Mouse (Mus musculus) midbrain, embryonic 16.5 days (tissue): ENCODE measurements around the gene Mettl7b. TPM values are rescaled to one million over a fixed set of nuclear protein-coding genes. Genes with fewer than 3 reads are reported as not detected.

Source experiments
- ATAC-seq: fragments of 200-750 bp; cut with Nextera tagmentation; 2 replicates; pipeline ENCODE4 v1.8.0; 2017; ENCODE audit warnings: moderate TSS enrichment
- H3K27ac ChIP-seq: fragments of 300-500 bp; sonication (generic); 2 replicates; pipeline ENCODE4 v1.5.1; 2014; ENCODE audit warnings: mild to moderate bottlenecking, low read length, mixed read lengths
- H3K27me3 ChIP-seq: fragments of 300-500 bp; sonication (generic); 2 replicates; pipeline ENCODE4 v1.6.1; 2014; ENCODE audit warnings: low read depth, low read length, mixed read lengths; ENCODE audit not compliant: control insufficient read depth, insufficient read depth
- H3K36me3 ChIP-seq: fragments of 300-500 bp; sonication (generic); 2 replicates; pipeline ENCODE4 v1.6.1; 2014; ENCODE audit warnings: mild to moderate bottlenecking, low read length, moderate library complexity, mixed read lengths; ENCODE audit not compliant: control insufficient read depth, insufficient read depth
- H3K4me1 ChIP-seq: fragments of 300-500 bp; sonication (generic); 2 replicates; pipeline ENCODE4 v1.6.1; 2014; ENCODE audit warnings: mild to moderate bottlenecking, low read length, mixed read lengths; ENCODE audit not compliant: control insufficient read depth, insufficient read depth
- H3K4me2 ChIP-seq: fragments of 300-500 bp; sonication (generic); 2 replicates; pipeline ENCODE4 v1.6.1; 2014; ENCODE audit warnings: mild to moderate bottlenecking, low read length, mixed read lengths
- H3K4me3 ChIP-seq: fragments of 300-500 bp; sonication (generic); 2 replicates; pipeline ENCODE4 v1.5.1; 2014; ENCODE audit warnings: low read depth, mild to moderate bottlenecking, low read length, moderate library complexity, mixed read lengths
- H3K9ac ChIP-seq: fragments of 300-500 bp; sonication (generic); 2 replicates; pipeline ENCODE4 v1.6.1; 2014; ENCODE audit warnings: low read depth, low read length, mixed read lengths
- H3K9me3 ChIP-seq: fragments of 300-500 bp; sonication (generic); replicated peaks from 2 replicates; pipeline ENCODE4 v1.6.1; 2014; ENCODE audit warnings: mild to moderate bottlenecking, low read length, mixed read lengths; ENCODE audit not compliant: control insufficient read depth, poor library complexity, severe bottlenecking
- WGBS: fragments of 180-500 bp; shearing (Covaris S2); extraction: QIAGEN DNeasy Blood & Tissue Kit; methylation state at CpG from one replicate; pipeline ENCODE4 v1.1.7; 2014; 5-methylcytosine and 5-hydroxymethylcytosine counted together
- polyA plus RNA-seq: library from polyadenylated mRNA; unstranded; fragments of >200 nt; fragmentation: Nextera tagmentation; extraction: Ambion mirVana; gene quantifications from 2 replicates; pipeline ENCODE4 v1.2.1, GENCODE M21; 2015

Gene Mettl7b
- polyA plus RNA-seq, 1 experiment from 2014 or later: not detected

DNA sequence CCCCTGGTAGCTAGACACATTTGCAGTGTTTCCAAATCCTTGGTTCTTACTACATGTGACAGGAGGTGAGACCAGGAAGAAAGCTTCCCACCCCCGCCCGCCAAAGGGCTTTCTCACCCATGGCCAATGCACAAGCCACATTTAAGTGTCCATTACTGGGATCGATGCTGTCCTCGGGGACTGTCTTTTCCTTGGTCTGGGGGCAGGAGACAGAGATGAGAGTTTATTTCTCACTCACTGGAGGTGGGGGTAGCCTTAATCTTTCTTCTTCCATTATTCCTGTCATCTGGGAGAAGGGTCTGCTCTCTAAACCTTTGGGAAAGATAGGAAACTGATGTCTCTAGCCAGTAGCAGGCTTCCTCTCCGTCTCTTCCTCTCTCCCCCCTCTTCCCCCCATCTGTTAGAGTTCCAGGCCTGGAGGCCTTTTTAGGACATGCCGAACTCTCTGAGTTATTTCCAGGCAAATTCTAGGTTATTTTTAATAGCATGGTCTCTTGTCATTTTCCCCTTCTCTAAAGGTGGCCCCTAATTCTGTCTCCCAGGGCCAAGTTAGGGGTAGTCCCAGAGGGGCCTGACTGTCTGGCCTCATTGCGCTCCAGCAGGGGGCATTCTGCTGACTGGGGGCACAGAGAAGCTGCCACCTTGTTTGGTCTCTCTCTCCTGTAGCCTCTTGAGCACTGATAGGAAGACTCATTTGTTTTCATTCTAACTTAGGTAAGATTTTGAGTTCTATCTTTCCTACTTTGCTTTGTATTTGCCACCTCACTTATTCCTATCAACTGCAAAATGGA is 25.6 kb downstream of the Mettl7b start:
- Histone ChIP-seq H3K9ac (no peak overlapping the region), H3K27me3 (peaks cover 30% of the 10 kb centered on the region), H3K4me1 (peaks cover 7% of the 10 kb centered on the region; the same call in 1 of the 2 replicates), H3K9me3 (no peaks in the 10 kb centered on the region), H3K27ac (no peak overlapping the region), H3K4me3 (no peak overlapping the region), H3K4me2 (peak overlapping the region; percentile 12; the same call in 1 of the 2 replicates), H3K36me3 (no peaks in the 10 kb centered on the region)
- WGBS: 60% methylated on average over 7 of the region's 7 CpGs
- ATAC-seq: no peak

- Histone ChIP-seq H3K9me3 (no peaks in the 10 kb centered on the region), H3K4me1 (peaks cover 7% of the 10 kb centered on the region; the same call in 1 of the 2 replicates), H3K4me2 (peak overlapping the region; percentile 87), H3K27me3 (peaks cover 30% of the 10 kb centered on the region), H3K36me3 (no peaks in the 10 kb centered on the region), H3K27ac (no peak overlapping the region), H3K4me3 (peak overlapping the region; percentile 49), H3K9ac (peak overlapping the region; percentile 67)
- peak; percentile 36 for ATAC-seq
- 2% methylated on average over 21 of the region's 21 CpGs for WGBS
Observed at GRCm38 (mm10) chr10:128933976-128934721, 26.6 kb downstream of the Mettl7b start.

- H3K27me3 ChIP-seq: peaks cover 31% of the 10 kb centered on the region
- H3K4me1 ChIP-seq: peaks cover 7% of the 10 kb centered on the region; the same call in 1 of the 2 replicates
Observed at GRCm38 (mm10) chr10:128933574-128933973, 27.2 kb downstream of the Mettl7b start, which contains the start of gene Itga7. Gene Itga7 (plus strand): TSS chr10:128933818.

DNA sequence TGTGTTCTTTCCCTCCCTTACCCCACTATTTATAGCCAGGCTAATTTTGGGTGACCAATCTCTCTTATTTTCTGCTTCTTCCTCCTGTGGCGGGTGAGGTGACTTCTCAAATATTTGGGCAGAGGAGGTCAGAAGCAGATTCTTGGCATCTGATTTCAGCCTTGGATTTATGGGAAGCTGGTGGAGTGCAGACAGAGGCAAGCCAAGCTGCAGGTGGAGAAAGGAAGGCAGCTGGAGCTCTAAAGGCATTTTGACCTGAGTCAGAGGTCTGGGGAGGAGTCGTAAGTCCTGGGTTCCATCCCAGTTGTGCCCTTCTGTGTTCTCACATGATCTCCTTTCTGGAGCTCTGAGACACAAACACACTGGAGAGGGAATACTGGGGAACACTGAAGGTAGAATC is 29.3 kb downstream of the Mettl7b start:
- no peaks in the 10 kb centered on the region for H3K9me3 ChIP-seq
- no peak for ATAC-seq
- H3K4me3 ChIP-seq: no peak overlapping the region
- H3K9ac ChIP-seq: no peak overlapping the region
- 74% methylated on average over 2 of the region's 2 CpGs for WGBS
- peaks cover 34% of the 10 kb centered on the region for H3K27me3 ChIP-seq
- H3K4me2 ChIP-seq: no peak overlapping the region
- no peak overlapping the region for H3K27ac ChIP-seq
- peaks cover 7% of the 10 kb centered on the region; the same call in 1 of the 2 replicates for H3K4me1 ChIP-seq
- H3K36me3 ChIP-seq: no peaks in the 10 kb centered on the region

More at GRCm38 (mm10) chr10:128933574-128933973, 27.2 kb downstream of the Mettl7b start, which contains the start of gene Itga7:
- no peaks in the 10 kb centered on the region for H3K36me3 ChIP-seq
- peak; percentile 72 for ATAC-seq
- peak within 1 kb of the TSS; percentile 87 for H3K4me2 ChIP-seq
- H3K9ac ChIP-seq: peak within 1 kb of the TSS; percentile 67
- H3K9me3 ChIP-seq: no peaks in the 10 kb centered on the region
- H3K27ac ChIP-seq: no peak within 1 kb of the TSS
- H3K4me3 ChIP-seq: peak within 1 kb of the TSS; percentile 49
- 1% methylated on average over 26 of the region's 26 CpGs for WGBS

DNA sequence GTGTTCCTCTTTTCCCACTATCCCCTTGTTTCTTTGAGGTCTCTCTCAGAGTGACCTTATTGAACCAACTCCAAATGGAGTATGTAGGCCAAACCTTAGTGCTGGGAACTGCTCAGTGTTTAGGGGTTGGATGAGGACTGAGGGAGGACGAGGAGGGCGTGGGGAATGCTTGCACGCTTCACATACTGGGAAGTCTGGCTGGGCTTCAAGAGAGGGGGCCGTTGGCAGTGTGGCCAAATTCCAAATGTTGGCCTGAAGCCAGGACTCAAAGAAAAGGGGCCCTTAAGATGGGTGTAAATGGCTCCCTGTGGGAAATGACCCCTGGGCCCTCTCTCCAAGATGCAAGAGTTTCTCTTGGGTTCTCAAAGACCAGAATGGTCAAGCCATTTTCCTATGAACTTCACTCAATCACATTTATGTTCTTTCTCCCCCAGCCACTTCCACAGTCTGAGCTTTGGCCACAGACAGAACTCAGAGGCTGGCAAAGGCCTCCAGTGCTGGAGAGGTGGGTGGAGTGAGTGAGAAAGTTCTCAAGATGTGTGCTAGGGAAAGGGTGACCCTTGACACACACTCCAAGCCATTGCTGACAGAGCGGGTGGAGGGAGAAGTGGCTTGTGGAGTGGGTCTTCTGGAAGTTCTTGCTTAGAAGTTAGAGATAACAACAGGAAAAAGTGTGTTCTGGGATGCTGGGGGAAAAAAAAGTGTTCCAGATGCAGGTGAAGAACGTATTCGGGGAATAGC is 31.0 kb downstream of the Mettl7b start:
- Histone ChIP-seq H3K27me3 (peaks cover 20% of the 10 kb centered on the region), H3K9me3 (no peaks in the 10 kb centered on the region), H3K27ac (no peak overlapping the region; the same call in 1 of the 2 replicates), H3K4me1 (peaks cover 7% of the 10 kb centered on the region; the same call in 1 of the 2 replicates), H3K4me3 (no peak overlapping the region), H3K4me2 (no peak overlapping the region), H3K9ac (no peak overlapping the region), H3K36me3 (no peaks in the 10 kb centered on the region)
- WGBS: 59% methylated on average over 7 of the region's 7 CpGs
- ATAC-seq: no peak

DNA sequence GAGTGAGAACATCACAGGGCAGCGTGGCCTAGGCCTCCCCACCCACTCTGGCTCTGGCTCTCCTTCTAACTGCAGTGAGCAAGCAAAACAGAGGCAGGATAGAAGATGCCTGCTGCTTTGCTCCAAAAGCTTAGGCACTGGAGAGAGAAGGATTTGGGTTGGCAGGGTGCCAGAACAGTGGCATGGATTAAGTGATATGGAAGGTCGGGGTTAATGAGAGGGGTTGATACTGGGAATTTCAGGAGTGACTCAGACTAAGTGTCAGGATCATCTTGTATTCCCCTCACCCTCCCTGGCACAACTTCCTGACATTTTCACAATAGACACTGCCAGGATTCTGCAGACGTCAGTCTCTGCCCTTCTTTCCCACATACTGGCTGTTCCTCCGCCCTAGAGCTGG is 32.4 kb downstream of the Mettl7b start:
- Histone ChIP-seq H3K27me3 (peaks cover 20% of the 10 kb centered on the region), H3K9ac (0 out of 2 replicates have a peak overlapping the region, but pooled peaks have one; percentile 2), H3K36me3 (no peaks in the 10 kb centered on the region), H3K9me3 (no peaks in the 10 kb centered on the region), H3K4me1 (peaks cover 10% of the 10 kb centered on the region), H3K4me2 (no peak overlapping the region), H3K4me3 (no peak overlapping the region), H3K27ac (no peak overlapping the region)
- WGBS: 17% methylated on average over 4 of the region's 4 CpGs
- ATAC-seq: no peak

- ATAC-seq: no peak
- H3K27me3 ChIP-seq: peaks cover 5% of the 10 kb centered on the region
- WGBS: 68% methylated on average over 9 of the region's 9 CpGs
- peaks cover 18% of the 10 kb centered on the region for H3K4me1 ChIP-seq
- H3K9me3 ChIP-seq: no peaks in the 10 kb centered on the region
- H3K9ac ChIP-seq: peak within 1 kb of the TSS; percentile 85
- H3K4me2 ChIP-seq: peak within 1 kb of the TSS; percentile 85
- H3K27ac ChIP-seq: peak within 1 kb of the TSS; percentile 97
- no peaks in the 10 kb centered on the region for H3K36me3 ChIP-seq
- peak within 1 kb of the TSS; percentile 86 for H3K4me3 ChIP-seq
Observed at GRCm38 (mm10) chr10:128923935-128924334, 36.9 kb downstream of the Mettl7b start, which contains the start of gene Bloc1s1. Gene Bloc1s1 (minus strand): TSS chr10:128924035.

DNA sequence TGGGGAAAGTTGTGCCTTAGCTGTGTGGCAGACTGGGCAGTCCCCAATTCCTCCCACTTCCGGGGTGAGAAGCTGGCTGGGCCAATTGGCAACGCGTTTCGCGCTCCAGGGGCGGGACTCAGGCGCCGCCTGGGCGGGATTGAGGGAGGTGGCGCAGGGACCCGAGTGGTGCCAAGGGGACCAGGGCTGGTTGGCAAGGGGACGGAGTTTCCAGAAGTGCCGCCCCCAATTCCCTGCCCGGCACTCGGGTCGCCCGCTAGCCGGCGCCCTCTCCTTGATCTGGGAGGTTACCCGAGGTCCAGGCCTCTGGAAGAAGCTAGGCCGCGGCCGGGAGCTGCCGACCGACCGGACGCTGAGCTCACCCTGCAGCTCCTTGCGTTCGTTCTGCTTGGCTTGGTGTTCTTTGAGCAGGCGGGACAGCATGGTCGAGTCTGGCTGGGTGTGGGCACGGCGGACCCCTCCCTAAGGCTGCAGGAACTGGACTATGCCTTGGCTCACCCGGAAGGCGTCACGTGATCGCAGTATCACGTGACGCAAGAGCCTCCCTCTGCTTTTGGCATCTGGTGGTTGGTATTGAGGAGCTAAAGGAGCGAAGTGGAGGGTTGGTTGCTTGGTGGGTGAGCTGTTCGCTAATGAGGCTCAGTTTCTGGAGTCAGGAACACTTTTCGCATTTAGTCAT is 37.6 kb downstream of the Mettl7b start:
- peaks cover 18% of the 10 kb centered on the region for H3K4me1 ChIP-seq
- peak; percentile 95 for ATAC-seq
- under 1% methylated on average over 41 of the region's 42 CpGs for WGBS
- peaks cover 2% of the 10 kb centered on the region; the same call in 1 of the 2 replicates for H3K27me3 ChIP-seq
- H3K27ac ChIP-seq: peak overlapping the region; percentile 97
- peak overlapping the region; percentile 86 for H3K4me3 ChIP-seq
- H3K36me3 ChIP-seq: no peaks in the 10 kb centered on the region
- peak overlapping the region; percentile 85 for H3K9ac ChIP-seq
- no peaks in the 10 kb centered on the region for H3K9me3 ChIP-seq
- H3K4me2 ChIP-seq: peak overlapping the region; percentile 85
